ENCODE assay signal across 9 mouse cellular contexts in genomic region chr16:97697769-97698168, GRCm38 (mm10).
A peak's percentile ranks its signal among the peaks of the same experiment; 100 is the strongest.
DNase-seq lines count a peak whose midpoint lies in the region; ATAC-seq and TF ChIP-seq lines count a peak whose summit lies in the region.
"Had no signal": no experiment of that assay in that cellular context is flagged by ENCODE, and none has a peak within 500 bp of the region (broad histone marks: within the 10 kb centered on the region; RNA-seq: fewer than 3 reads in every experiment).

No protein-coding gene starts in this region.

- H3K27ac ChIP-seq in forebrain, postnatal 0 days (ENCODE audit: low read depth, low read length) = no peak overlapping the region
- H3K27ac ChIP-seq in forebrain, embryonic 12.5 days = no peak overlapping the region
- H3K27ac ChIP-seq in ES-Bruce4 (ENCODE audit: insufficient read depth, low read length) = no peak overlapping the region
- H3K27ac ChIP-seq in lung, embryonic 16.5 days (ENCODE audit: low read length) = no peak overlapping the region
- no peak overlapping the region for H3K27ac ChIP-seq in midbrain, embryonic 13.5 days

- no peak overlapping the region for H3K4me3 ChIP-seq in forebrain, postnatal 0 days (ENCODE audit: low read depth, low read length)
- H3K4me3 ChIP-seq in forebrain, embryonic 12.5 days (replicated peaks) = no peak overlapping the region
- H3K4me3 ChIP-seq in ES-Bruce4 (ENCODE audit: low read depth, low read length) = no peak overlapping the region
- no peak overlapping the region for H3K4me3 ChIP-seq in lung, embryonic 16.5 days (ENCODE audit: low read length)
- H3K4me3 ChIP-seq in midbrain, embryonic 13.5 days (replicated peaks) = no peak overlapping the region

- no peaks in the 10 kb centered on the region for H3K27me3 ChIP-seq in forebrain, postnatal 0 days (ENCODE audit: insufficient read depth, low read length)
- H3K27me3 ChIP-seq in forebrain, embryonic 12.5 days = no peaks in the 10 kb centered on the region
- H3K27me3 ChIP-seq in ES-Bruce4 (ENCODE audit: control insufficient read depth, insufficient read depth, low read length, poor library complexity, severe bottlenecking) = no peaks in the 10 kb centered on the region
- no peaks in the 10 kb centered on the region for H3K27me3 ChIP-seq in lung, embryonic 16.5 days (ENCODE audit: control insufficient read depth, insufficient read depth, low read depth, low read length)
- no peaks in the 10 kb centered on the region for H3K27me3 ChIP-seq in midbrain, embryonic 13.5 days

- H3K4me1 ChIP-seq in forebrain, postnatal 0 days (ENCODE audit: insufficient read depth) = no peaks in the 10 kb centered on the region
- H3K4me1 ChIP-seq in forebrain, embryonic 12.5 days = no peaks in the 10 kb centered on the region
- H3K4me1 ChIP-seq in ES-Bruce4 (ENCODE audit: control insufficient read depth, insufficient read depth, low read length) = no peaks in the 10 kb centered on the region
- H3K4me1 ChIP-seq in lung, embryonic 16.5 days (replicated peaks; ENCODE audit: control insufficient read depth, insufficient read depth, low read length) = no peaks in the 10 kb centered on the region
- H3K4me1 ChIP-seq in midbrain, embryonic 13.5 days (replicated peaks) = no peaks in the 10 kb centered on the region

- no peak for ATAC-seq in forebrain, postnatal 0 days
- no peak for ATAC-seq in forebrain, embryonic 12.5 days (ENCODE audit: low FRiP score)
- peak; percentile 25 to 56; a peak in 2 of 4 replicates for ATAC-seq in hematopoietic stem cell, adult 5-6 weeks (replicated peaks in 1 of 2; ENCODE audit: insufficient read depth in 1 of 2, low FRiP score in 2 of 2, low TSS enrichment in 1 of 2, low read depth in 1 of 2, poor library complexity in 2 of 2, severe bottlenecking in 2 of 2)
- peak; percentile 78; the same call in 1 of the 2 replicates for ATAC-seq in lung, embryonic 16.5 days (ENCODE audit: low read depth)
- ATAC-seq in midbrain, embryonic 13.5 days = no peak

- no peak for DNase-seq in forebrain, postnatal 0 days
- no peak for DNase-seq in T-cell, adult 2 months (ENCODE audit: low spot score)
- DNase-seq in heart, adult 8-10 months (ENCODE audit: low spot score) = no peak
- DNase-seq: gastrocnemius, postnatal 25 days had no signal

- H3K4me2 ChIP-seq in forebrain, postnatal 0 days (ENCODE audit: low read depth) = no peak overlapping the region
- H3K4me2 ChIP-seq in forebrain, embryonic 12.5 days = no peak overlapping the region
- no peak overlapping the region for H3K4me2 ChIP-seq in lung, embryonic 16.5 days (ENCODE audit: low read depth, low read length)
- no peak overlapping the region for H3K4me2 ChIP-seq in midbrain, embryonic 13.5 days (replicated peaks)

- TF ChIP-seq CTCF in forebrain, postnatal 0 days (IDR thresholded peaks at IDR 0.05; ENCODE audit: low read depth) = peak; percentile 15
- peak; percentile 63 for TF ChIP-seq CTCF in ES-Bruce4 (IDR thresholded peaks at IDR 0.05; ENCODE audit: low read depth, low read length)

- H3K36me3 ChIP-seq in forebrain, postnatal 0 days (ENCODE audit: insufficient read depth) = no peaks in the 10 kb centered on the region
- no peaks in the 10 kb centered on the region for H3K36me3 ChIP-seq in forebrain, embryonic 12.5 days (replicated peaks)
- H3K36me3 ChIP-seq in ES-Bruce4 (ENCODE audit: control insufficient read depth, insufficient read depth, low read length, poor library complexity, severe bottlenecking) = no peaks in the 10 kb centered on the region
- H3K36me3 ChIP-seq in lung, embryonic 16.5 days (ENCODE audit: control insufficient read depth, insufficient read depth, low read length) = no peaks in the 10 kb centered on the region
- H3K36me3 ChIP-seq in midbrain, embryonic 13.5 days = no peaks in the 10 kb centered on the region

- no peak for TF ChIP-seq POLR2A in ES-Bruce4 (IDR thresholded peaks at IDR 0.05; ENCODE audit: insufficient read depth, low read length)

- H3K9me3 ChIP-seq in forebrain, postnatal 0 days (ENCODE audit: low read length) = no peaks in the 10 kb centered on the region
- no peaks in the 10 kb centered on the region for H3K9me3 ChIP-seq in forebrain, embryonic 12.5 days
- no peaks in the 10 kb centered on the region for H3K9me3 ChIP-seq in ES-Bruce4 (replicated peaks; ENCODE audit: control insufficient read depth, insufficient read depth, low read length, poor library complexity, severe bottlenecking)
- H3K9me3 ChIP-seq in lung, embryonic 16.5 days (ENCODE audit: control insufficient read depth, low read length) = no peaks in the 10 kb centered on the region
- no peaks in the 10 kb centered on the region for H3K9me3 ChIP-seq in midbrain, embryonic 13.5 days

- WGBS in forebrain, postnatal 0 days = 6% methylated on average over 1 of the region's 1 CpGs
- WGBS in forebrain, embryonic 12.5 days = 29% methylated on average over 1 of the region's 1 CpGs
- WGBS in lung, embryonic 16.5 days = 0% methylated on average over 1 of the region's 1 CpGs
- 43% methylated on average over 1 of the region's 1 CpGs for WGBS in midbrain, embryonic 13.5 days

- TF ChIP-seq EP300 in ES-Bruce4 (IDR thresholded peaks at IDR 0.05; ENCODE audit: insufficient read depth, low read depth, low read length) = no peak

- no peak overlapping the region for H3K9ac ChIP-seq in forebrain, postnatal 0 days
- no peak overlapping the region for H3K9ac ChIP-seq in forebrain, embryonic 12.5 days
- H3K9ac ChIP-seq in ES-Bruce4 (ENCODE audit: low read depth, poor library complexity, severe bottlenecking) = no peak overlapping the region
- no peak overlapping the region for H3K9ac ChIP-seq in lung, embryonic 16.5 days (ENCODE audit: low read length)
- no peak overlapping the region for H3K9ac ChIP-seq in midbrain, embryonic 13.5 days (replicated peaks)

Comparison
In these comparisons a context has a peak if more than half of its experiments do, and no peak if none do; other contexts are left out.
1. ATAC-seq: peak in hematopoietic stem cell, adult 5-6 weeks (2 of 2) and lung, embryonic 16.5 days (single experiment); none in forebrain, postnatal 0 days (single experiment), forebrain, embryonic 12.5 days (single experiment) and midbrain, embryonic 13.5 days (single experiment).